Mouse (Mus musculus) adrenal gland, postnatal 25 days (tissue): ENCODE data around the gene Ofd1. TPM values are rescaled to one million over a fixed set of nuclear protein-coding genes. Genes with fewer than 3 reads are reported as not detected.

Source experiments
- DNase-seq: peaks from one replicate; pipeline ENCODE4 v3.0.0; 2021; ENCODE audit warnings: mixed read lengths
- total RNA-seq: library from RNA; stranded (reverse); gene quantifications from 2 replicates; pipeline ENCODE4 v1.2.3, GENCODE M21; 2021

Ofd1 gene
- total RNA-seq, 1 experiment from 2014 or later: 9.4 TPM

GRCm38 (mm10) chrX:166359927-166360440 lies 80.5 kb downstream of the Ofd1 start:
- no peak for DNase-seq

GRCm38 (mm10) chrX:166358955-166359354 lies 81.5 kb downstream of the Ofd1 start:
- DNase-seq: no peak

- no peak for DNase-seq
These were observed 84.2 kb downstream of the Ofd1 start for GRCm38 (mm10) chrX:166356276-166356675.

- DNase-seq: no peak
These were observed 85.6 kb downstream of the Ofd1 start for GRCm38 (mm10) chrX:166354913-166355312.

GRCm38 (mm10) chrX:166353412-166353811 lies 87.1 kb downstream of the Ofd1 start:
- no peak for DNase-seq

- peak; percentile 37 for DNase-seq
These were observed 88.7 kb downstream of the Ofd1 start for GRCm38 (mm10) chrX:166351790-166352189.

GRCm38 (mm10) chrX:166348634-166349033 lies 91.9 kb downstream of the Ofd1 start:
- DNase-seq: no peak

GRCm38 (mm10) chrX:166348086-166348485 lies 92.4 kb downstream of the Ofd1 start:
- no peak for DNase-seq

GRCm38 (mm10) chrX:166344228-166345015 lies 96.1 kb downstream of the Ofd1 start:
- DNase-seq: no peak

- DNase-seq: no peak
These were observed 98.7 kb downstream of the Ofd1 start for GRCm38 (mm10) chrX:166341795-166342194.

Other genes with a start within 250 kb of the Ofd1 start
- 4.9 and 5.4 TPM in 2 replicates for gene Gpm6b, start 201.8 kb downstream of the Ofd1 start, total RNA-seq
- gene Trappc2, start 130 bp downstream of the Ofd1 start, total RNA-seq: 16.5 and 18.3 TPM in 2 replicates
- gene Rab9, start 39.2 kb upstream of the Ofd1 start, total RNA-seq: 55.3 and 58.7 TPM in 2 replicates
- gene Tceanc, start 77.9 kb upstream of the Ofd1 start, total RNA-seq: 5.0 and 7.1 TPM in 2 replicates
- gene Egfl6, start 145.0 kb upstream of the Ofd1 start, total RNA-seq: 23.9 and 24.9 TPM in 2 replicates